Mouse (Mus musculus) kidney, adult 2 months (tissue): Measurements from ENCODE around the gene Nufip2. TPM values are rescaled to one million over a fixed set of nuclear protein-coding genes. Genes with fewer than 3 reads are reported as not detected.

Experiments
- DNase-seq: peaks from one replicate; pipeline ENCODE4 v3.0.0; 2021
- H3K27ac ChIP-seq: fragments of 200-500 bp; 2 replicates; pipeline ENCODE4 v1.5.1; 2012; ENCODE audit warnings: low read depth, low read length, control low read depth, inconsistent platforms; ENCODE audit not compliant: insufficient read depth
- H3K27me3 ChIP-seq: fragments of 200-500 bp; replicated peaks from 2 replicates; pipeline ENCODE4 v1.6.1; 2012; ENCODE audit warnings: mild to moderate bottlenecking, moderate library complexity, low read length, inconsistent platforms; ENCODE audit not compliant: control insufficient read depth, insufficient read depth
- H3K36me3 ChIP-seq: fragments of 200-500 bp; 2 replicates; pipeline ENCODE4 v1.6.1; 2012; ENCODE audit warnings: mild to moderate bottlenecking, moderate library complexity, low read length, inconsistent platforms; ENCODE audit not compliant: control insufficient read depth, insufficient read depth
- H3K4me1 ChIP-seq: fragments of 200-500 bp; 2 replicates; pipeline ENCODE4 v1.6.1; 2011; ENCODE audit warnings: low read length; ENCODE audit not compliant: control insufficient read depth, insufficient read depth
- H3K4me3 ChIP-seq: fragments of 200-500 bp; 2 replicates; pipeline ENCODE4 v1.5.1; 2011; ENCODE audit warnings: mild to moderate bottlenecking, low read depth, low read length, control low read depth; ENCODE audit not compliant: insufficient read depth
- CTCF ChIP-seq: fragments of 200-500 bp; conservative IDR thresholded peaks from 2 replicates; pipeline ENCODE4 v1.5.1; 2011; ENCODE audit warnings: low read depth, mild to moderate bottlenecking, control low read depth, low read length, moderate library complexity, mixed read lengths; ENCODE audit not compliant: insufficient read depth, insufficient read length
- POLR2A ChIP-seq: fragments of 200-500 bp; IDR thresholded peaks from one replicate; pipeline ENCODE4 v1.6.1; 2011; ENCODE audit warnings: low read depth, low read length, control low read depth
- WGBS: fragments of 180-500 bp; shearing (Covaris S2); methylation state at CpG from one replicate; pipeline ENCODE4 v1.1.7; 2018; 5-methylcytosine and 5-hydroxymethylcytosine counted together
- polyA plus RNA-seq: library from polyadenylated mRNA; depleted of rRNA; stranded (reverse); fragments of >200 nt; gene quantifications from 2 replicates; pipeline ENCODE4 v1.2.3, GENCODE M21; 2012

Nufip2 gene
- polyA plus RNA-seq, 1 experiment: 13.5 TPM

DNA sequence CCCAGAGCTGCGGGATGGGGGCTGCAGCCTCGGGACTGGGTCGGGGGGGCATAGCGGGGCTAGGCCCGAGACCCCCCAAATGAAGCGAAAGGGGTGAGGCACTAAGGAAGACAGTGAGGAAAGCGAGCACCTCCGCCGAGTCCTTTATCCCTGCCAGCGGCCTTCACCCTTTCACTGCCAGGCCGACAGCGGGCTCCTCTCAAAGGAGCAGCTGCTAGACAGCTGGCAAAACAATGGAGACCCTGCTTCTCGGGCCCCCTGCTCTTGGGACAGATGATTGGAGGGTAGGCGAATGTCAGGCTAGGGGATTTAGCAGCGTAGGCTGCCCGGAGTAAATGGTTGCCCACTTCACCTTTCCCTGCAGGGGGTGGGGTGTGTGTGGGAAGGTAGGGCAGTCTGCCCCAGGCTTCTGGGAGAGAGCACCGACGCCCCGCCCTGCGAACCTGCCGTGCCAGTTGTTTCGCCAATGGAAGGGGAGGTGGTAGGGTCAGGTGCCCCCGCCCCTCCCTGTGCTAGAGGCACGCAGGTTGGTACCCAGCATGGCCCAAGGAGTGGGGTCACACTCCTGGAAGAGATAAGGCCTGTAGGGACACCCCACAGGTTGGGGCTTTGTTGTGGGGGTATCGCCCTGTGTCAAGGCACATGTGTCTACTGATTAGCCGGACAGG, 77.9 kb downstream of the Nufip2 start:
- H3K27me3 ChIP-seq: no peaks in the 10 kb centered on the region
- H3K4me1 ChIP-seq: peaks cover 20% of the 10 kb centered on the region
- 4% methylated on average over 26 of the region's 26 CpGs for WGBS
- peak overlapping the region; percentile 95 for H3K27ac ChIP-seq
- TF ChIP-seq POLR2A (peak; percentile 39), CTCF (no peak)
- H3K36me3 ChIP-seq: no peaks in the 10 kb centered on the region
- peak overlapping the region; percentile 89 for H3K4me3 ChIP-seq
- peak; percentile 95 for DNase-seq

DNA sequence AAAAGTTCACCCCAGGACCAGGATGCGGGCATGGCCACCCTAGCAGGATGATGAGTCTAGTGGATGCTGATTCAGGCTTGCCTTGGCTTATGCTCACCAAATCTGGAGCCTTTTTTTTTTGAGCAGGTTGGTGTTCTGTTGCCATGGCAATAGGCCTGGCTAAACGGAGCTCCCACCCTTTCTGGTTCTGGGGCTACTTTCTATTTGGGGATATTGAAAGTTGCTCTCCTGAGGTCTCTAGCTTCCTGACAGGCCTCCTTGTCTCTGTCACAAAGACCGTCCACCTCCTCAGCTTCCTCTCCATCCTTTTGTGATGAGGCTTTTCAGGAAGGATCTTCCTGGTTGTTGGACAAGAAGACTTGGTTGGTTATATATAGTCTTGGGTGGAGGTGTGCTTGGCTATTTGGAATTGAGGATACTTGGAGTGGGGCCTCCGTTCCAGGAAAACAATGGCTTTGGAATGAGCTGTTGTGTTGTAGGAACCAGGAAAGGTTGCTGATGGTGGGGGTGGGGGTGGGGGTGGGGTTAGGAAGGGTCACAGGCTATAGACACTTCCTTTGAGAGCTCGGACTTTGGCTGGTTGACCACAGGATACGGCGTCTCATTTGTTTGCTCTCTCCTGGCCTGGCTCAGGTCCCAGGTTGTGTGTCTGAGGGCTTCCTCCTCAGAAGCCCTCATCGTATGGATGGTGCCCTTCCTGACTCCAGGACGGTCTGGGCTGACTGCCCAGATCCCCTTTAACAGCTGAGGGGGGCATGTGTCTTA, 78.9 kb downstream of the Nufip2 start:
- peak; percentile 91 for DNase-seq
- no peaks in the 10 kb centered on the region for H3K27me3 ChIP-seq
- peak overlapping the region; percentile 89 for H3K4me3 ChIP-seq
- WGBS: 25% methylated on average over 9 of the region's 9 CpGs
- TF ChIP-seq POLR2A: no peak
- no peak for TF ChIP-seq CTCF
- no peaks in the 10 kb centered on the region for H3K36me3 ChIP-seq
- peak overlapping the region; percentile 95 for H3K27ac ChIP-seq
- peaks cover 25% of the 10 kb centered on the region for H3K4me1 ChIP-seq

DNA sequence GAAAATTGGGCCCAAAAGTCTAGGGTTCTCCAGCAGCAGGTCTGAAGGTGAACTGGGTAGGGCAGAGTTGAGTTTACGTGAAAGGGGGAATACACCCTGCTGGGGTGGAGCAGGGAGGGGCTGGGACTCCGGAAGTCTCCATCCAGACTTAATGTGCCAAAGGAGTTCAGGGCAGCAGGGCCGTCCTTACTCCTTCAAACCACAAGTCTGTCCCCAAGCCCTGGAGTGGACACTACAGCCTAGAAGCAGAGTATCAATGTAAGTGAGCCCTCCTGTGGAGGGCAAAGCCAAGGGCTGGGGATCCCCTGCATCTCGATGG, 79.5 kb downstream of the Nufip2 start:
- H3K27me3 ChIP-seq: no peaks in the 10 kb centered on the region
- TF ChIP-seq CTCF: no peak
- TF ChIP-seq POLR2A: no peak
- peak overlapping the region; percentile 29 for H3K4me3 ChIP-seq
- peaks cover 29% of the 10 kb centered on the region for H3K4me1 ChIP-seq
- 10% methylated on average over 4 of the region's 4 CpGs for WGBS
- H3K27ac ChIP-seq: peak overlapping the region; percentile 86
- no peak for DNase-seq
- H3K36me3 ChIP-seq: no peaks in the 10 kb centered on the region

DNA sequence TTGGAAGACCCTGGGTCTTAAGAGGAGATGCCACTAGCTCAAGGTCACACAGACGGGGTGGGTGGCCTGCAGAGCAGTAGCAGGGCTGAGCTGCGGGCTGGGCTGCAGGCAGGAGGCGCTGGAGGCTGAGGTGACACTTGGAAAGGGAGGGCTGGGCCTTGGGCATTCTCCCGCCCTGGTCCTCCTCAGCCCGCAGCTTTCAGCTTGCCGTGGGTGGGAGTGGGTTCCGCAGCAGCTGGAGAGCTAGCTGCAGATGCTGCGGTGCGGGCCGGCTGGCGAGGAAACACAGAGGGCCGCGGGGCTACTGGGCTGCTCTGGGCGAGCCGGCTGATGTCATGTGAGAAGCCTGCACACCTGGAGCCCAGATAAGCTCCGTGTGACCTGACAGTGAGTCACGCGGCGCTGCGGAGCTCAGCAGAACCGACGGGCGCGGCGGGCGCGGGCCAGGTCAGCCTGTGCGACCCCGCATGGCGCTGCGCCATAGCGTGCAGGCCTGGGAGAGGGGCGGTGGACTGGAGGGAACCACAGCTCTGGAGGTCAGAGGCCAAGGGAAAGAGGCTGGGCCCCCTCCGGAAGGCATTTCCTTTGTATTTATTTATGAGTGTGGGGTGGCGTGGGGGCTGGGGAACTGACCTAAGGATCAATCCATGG, 80.5 kb downstream of the Nufip2 start:
- H3K4me3 ChIP-seq: peak overlapping the region; percentile 46

DNA sequence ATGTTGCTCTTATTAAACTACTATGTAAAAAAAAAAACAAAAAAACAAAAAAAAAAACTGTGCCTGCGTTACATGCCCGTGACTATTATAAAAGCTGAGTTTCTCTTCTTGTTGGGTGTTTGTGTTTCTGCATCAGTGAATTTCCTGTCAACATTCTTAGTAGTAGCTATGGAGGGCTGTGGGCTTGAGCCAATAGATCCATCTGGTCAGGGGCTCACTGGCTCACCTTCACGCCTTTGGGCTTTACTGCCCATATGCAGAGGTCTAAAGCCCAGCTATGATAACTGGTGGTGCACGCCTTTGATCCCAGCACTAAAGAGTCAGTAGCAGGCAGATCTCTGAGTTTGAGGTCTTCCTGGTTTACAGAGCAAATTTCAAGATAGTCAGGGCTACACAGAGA, 83.5 kb downstream of the Nufip2 start:
- Histone ChIP-seq H3K4me3 (no peak overlapping the region), H3K27ac (peak overlapping the region; percentile 57), H3K4me1 (peaks cover 47% of the 10 kb centered on the region)

More for the DNA sequence above, 80.5 kb downstream of the Nufip2 start:
- DNase-seq: peak; percentile 82
- no peaks in the 10 kb centered on the region for H3K36me3 ChIP-seq
- TF ChIP-seq CTCF (peak; percentile 63), POLR2A (no peak)
- peaks cover 31% of the 10 kb centered on the region for H3K4me1 ChIP-seq
- peak overlapping the region; percentile 86 for H3K27ac ChIP-seq
- no peaks in the 10 kb centered on the region for H3K27me3 ChIP-seq
- 2% methylated on average over 35 of the region's 35 CpGs for WGBS

DNA sequence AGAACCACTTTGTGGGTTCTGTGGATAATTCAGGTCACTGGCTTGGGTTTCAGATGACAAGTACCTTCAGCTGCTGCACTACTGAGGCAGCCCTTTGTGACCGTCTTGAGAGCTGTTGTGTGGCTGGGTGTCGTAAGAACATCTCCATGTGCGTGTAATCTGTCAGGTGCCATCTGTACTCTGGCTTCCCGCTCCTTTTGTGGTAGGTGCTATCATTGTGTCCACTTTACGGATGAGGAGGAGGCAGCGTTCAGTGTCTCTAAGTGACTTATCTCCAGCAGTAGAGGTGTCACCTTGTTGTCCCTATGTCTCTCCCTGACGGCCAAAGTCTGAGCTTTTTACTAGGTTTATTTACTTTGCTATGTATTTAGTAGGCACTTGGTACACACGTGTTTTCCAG, 84.4 kb downstream of the Nufip2 start:
- H3K36me3 ChIP-seq: no peaks in the 10 kb centered on the region
- TF ChIP-seq CTCF (no peak), POLR2A (no peak)
- H3K4me3 ChIP-seq: no peak overlapping the region
- 79% methylated on average over 8 of the region's 8 CpGs for WGBS
- H3K4me1 ChIP-seq: peaks cover 41% of the 10 kb centered on the region
- no peak for DNase-seq
- H3K27me3 ChIP-seq: no peaks in the 10 kb centered on the region
- H3K27ac ChIP-seq: peak overlapping the region; percentile 57

More for the DNA sequence above, 83.5 kb downstream of the Nufip2 start:
- DNase-seq: no peak
- no peak for TF ChIP-seq CTCF
- no peak for TF ChIP-seq POLR2A
- WGBS: 37% methylated on average over 4 of the region's 4 CpGs
- Histone ChIP-seq H3K36me3 (no peaks in the 10 kb centered on the region), H3K27me3 (no peaks in the 10 kb centered on the region)

DNA sequence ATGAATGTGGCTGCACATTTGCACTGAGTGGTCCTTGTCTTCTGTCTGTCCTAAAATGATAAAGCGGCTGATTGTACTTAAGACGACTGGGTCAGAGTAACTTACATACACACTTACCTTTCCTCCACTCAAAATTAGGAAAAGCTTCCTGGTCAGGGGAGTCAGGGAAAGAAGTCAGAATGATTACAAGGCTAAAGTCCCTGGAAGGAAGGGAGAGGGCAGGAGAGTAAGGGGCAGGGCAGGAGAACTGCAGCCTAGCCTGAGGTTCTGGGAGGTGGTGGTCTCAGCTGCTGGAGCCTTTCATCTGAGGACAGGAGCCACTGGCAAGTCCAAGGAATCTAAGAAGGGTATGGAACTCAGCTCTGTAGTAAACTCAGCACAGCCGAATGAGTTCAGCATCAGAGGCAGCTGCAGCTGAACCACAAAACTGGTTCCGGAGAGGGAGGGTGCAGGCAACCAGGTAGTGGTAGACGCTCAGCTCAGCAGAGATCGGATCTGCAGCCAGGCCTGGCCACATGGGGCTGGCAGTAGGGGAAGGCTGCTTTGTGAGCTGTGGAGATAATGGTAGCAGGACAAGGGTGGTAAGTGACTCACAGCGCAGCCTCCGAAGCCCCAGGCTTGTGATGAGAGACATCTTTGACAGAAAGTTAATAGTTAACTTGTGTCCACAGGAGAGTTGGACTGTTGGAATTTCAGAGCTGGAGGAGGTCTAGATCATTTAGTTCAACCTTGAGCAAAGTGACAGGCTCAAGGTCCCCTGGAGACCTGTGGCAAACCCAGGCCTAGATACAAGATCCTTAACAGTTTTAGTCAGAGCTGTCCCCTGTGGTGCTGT, 86.1 kb downstream of the Nufip2 start:
- WGBS: 35% methylated on average over 8 of the region's 8 CpGs
- H3K4me3 ChIP-seq: peak overlapping the region; percentile 33
- peak overlapping the region; percentile 97 for H3K27ac ChIP-seq
- no peaks in the 10 kb centered on the region for H3K36me3 ChIP-seq
- TF ChIP-seq POLR2A (peak; percentile 30), CTCF (no peak)
- DNase-seq: peak; percentile 90
- H3K4me1 ChIP-seq: peaks cover 37% of the 10 kb centered on the region
- no peaks in the 10 kb centered on the region for H3K27me3 ChIP-seq
